In genomic region chr6:134047249-134047648, GRCm38 (mm10) we compare ENCODE assay signal across 18 mouse cellular contexts. TPM values are rescaled to one million over a fixed set of nuclear protein-coding genes. Genes with fewer than 3 reads are reported as not detected.
DNase-seq lines count a peak whose midpoint lies in the region; ATAC-seq lines count a peak whose summit lies in the region.
"Had no signal": no experiment of that assay in that cellular context is flagged by ENCODE, and none has a peak within 500 bp of the region (broad histone marks: within the 10 kb centered on the region; RNA-seq: fewer than 3 reads in every experiment).

No protein-coding gene starts in this region.

- 53% methylated on average over 5 of the region's 5 CpGs for WGBS in heart, embryonic 10.5 days
- WGBS in kidney, embryonic 16.5 days: 48% methylated on average over 5 of the region's 5 CpGs
- WGBS in neural tube, embryonic 15.5 days: 66% methylated on average over 5 of the region's 5 CpGs

- no peak overlapping the region for H3K4me3 ChIP-seq in heart, embryonic 10.5 days
- no peak overlapping the region for H3K4me3 ChIP-seq in kidney, embryonic 16.5 days (ENCODE audit: low read length)
- H3K4me3 ChIP-seq in neural tube, embryonic 15.5 days (replicated peaks): no peak overlapping the region
- H3K4me3 ChIP-seq: embryonic facial prominence, embryonic 15.5 days; hindbrain, embryonic 13.5 days; neural tube, embryonic 12.5 days had no signal

- intact Hi-C loops in heart, postnatal 10 days (cut with DNase I): no loop called here

- no peak for DNase-seq in heart, embryonic 10.5 days (ENCODE audit: low spot score)
- no peak for DNase-seq in heart, postnatal 10 days
- DNase-seq in kidney, postnatal 36 days: no peak
- peak; percentile 15 for DNase-seq in neural tube, embryonic 10.5 days (ENCODE audit: extremely low spot score, low spot score)
- no peak for DNase-seq in frontal cortex, adult 2 months (ENCODE audit: extremely low spot score in 1 of 2, low spot score in 1 of 2)
- DNase-seq: cerebellum, adult 9-10 months; gastrocnemius, postnatal 36 days; lung, adult 18-20 months; right cerebral cortex, adult 18-20 months; thymus, postnatal 25 days had no signal

- H3K27me3 ChIP-seq in heart, embryonic 10.5 days (ENCODE audit: insufficient read depth, poor library complexity, severe bottlenecking): no peaks in the 10 kb centered on the region
- H3K27me3 ChIP-seq in kidney, embryonic 16.5 days (ENCODE audit: insufficient read depth, low read length): no peaks in the 10 kb centered on the region
- H3K27me3 ChIP-seq in neural tube, embryonic 15.5 days (replicated peaks): no peaks in the 10 kb centered on the region
- H3K27me3 ChIP-seq: embryonic facial prominence, embryonic 15.5 days; hindbrain, embryonic 13.5 days; neural tube, embryonic 12.5 days had no signal

- H3K36me3 ChIP-seq in heart, embryonic 10.5 days: no peaks in the 10 kb centered on the region
- no peaks in the 10 kb centered on the region for H3K36me3 ChIP-seq in kidney, embryonic 16.5 days (ENCODE audit: insufficient read depth, low read length)
- H3K36me3 ChIP-seq in neural tube, embryonic 15.5 days: no peaks in the 10 kb centered on the region
- H3K36me3 ChIP-seq: embryonic facial prominence, embryonic 15.5 days; hindbrain, embryonic 13.5 days; neural tube, embryonic 12.5 days had no signal

- H3K9me3 ChIP-seq in heart, embryonic 10.5 days: no peaks in the 10 kb centered on the region
- H3K9me3 ChIP-seq in kidney, embryonic 16.5 days (ENCODE audit: low read length): no peaks in the 10 kb centered on the region
- no peaks in the 10 kb centered on the region for H3K9me3 ChIP-seq in neural tube, embryonic 15.5 days (replicated peaks)
- H3K9me3 ChIP-seq: embryonic facial prominence, embryonic 15.5 days; hindbrain, embryonic 13.5 days; neural tube, embryonic 12.5 days had no signal

- peak overlapping the region; percentile 18; the same call in 1 of the 2 replicates for H3K27ac ChIP-seq in heart, embryonic 10.5 days
- no peak overlapping the region for H3K27ac ChIP-seq in kidney, embryonic 16.5 days (ENCODE audit: low read length)
- H3K27ac ChIP-seq in neural tube, embryonic 15.5 days (replicated peaks): no peak overlapping the region
- H3K27ac ChIP-seq: embryonic facial prominence, embryonic 15.5 days; hindbrain, embryonic 13.5 days; neural tube, embryonic 12.5 days had no signal

- no peak overlapping the region for H3K4me2 ChIP-seq in kidney, embryonic 16.5 days (replicated peaks; ENCODE audit: low read depth, low read length)
- no peak overlapping the region for H3K4me2 ChIP-seq in neural tube, embryonic 15.5 days
- H3K4me2 ChIP-seq: embryonic facial prominence, embryonic 15.5 days; hindbrain, embryonic 13.5 days; liver, embryonic 11.5 days; midbrain, embryonic 11.5 days; neural tube, embryonic 12.5 days had no signal

- H3K4me1 ChIP-seq in heart, embryonic 10.5 days: peaks cover 80% of the 10 kb centered on the region
- peaks cover 54% of the 10 kb centered on the region for H3K4me1 ChIP-seq in kidney, embryonic 16.5 days (ENCODE audit: insufficient read depth, low read length)
- H3K4me1 ChIP-seq in neural tube, embryonic 15.5 days: peaks cover 48% of the 10 kb centered on the region

- ATAC-seq in kidney, embryonic 16.5 days (ENCODE audit: low FRiP score, low TSS enrichment): peak; percentile 33; the same call in 1 of the 2 replicates
- no peak for ATAC-seq in neural tube, embryonic 15.5 days (ENCODE audit: low FRiP score)
- ATAC-seq: forebrain, embryonic 16.5 days had no signal

- no peak overlapping the region for H3K9ac ChIP-seq in kidney, embryonic 16.5 days (replicated peaks; ENCODE audit: low read length)
- H3K9ac ChIP-seq in neural tube, embryonic 15.5 days (replicated peaks): no peak overlapping the region
- H3K9ac ChIP-seq: embryonic facial prominence, embryonic 15.5 days; hindbrain, embryonic 13.5 days; neural tube, embryonic 12.5 days had no signal

RNA-seq across cellular contexts. Expression of gene Etv6, which starts 11.7 kb away (rescaled TPM):
- 16.2 and 17.2 TPM in 2 replicates for polyA plus RNA-seq in heart, embryonic 10.5 days (2016; fragmentation: Nextera tagmentation; extraction: Ambion mirVana)
- total RNA-seq in heart, postnatal 10 days (2021): 10 to 100 TPM; 15.5 to 21.9 TPM
- polyA plus RNA-seq in kidney, embryonic 16.5 days (2015; fragmentation: Nextera tagmentation; extraction: Ambion mirVana): 12.6 and 13.5 TPM in 2 replicates
- polyA plus RNA-seq in neural tube, embryonic 15.5 days (2015; fragmentation: Nextera tagmentation; extraction: Ambion mirVana): 5.8 and 9.1 TPM in 2 replicates
- 9.1 and 10.4 TPM in 2 replicates for polyA plus RNA-seq in frontal cortex, adult 2 months (2012; rRNA removed)
